Mouse (Mus musculus) adrenal gland, adult 18-20 months (tissue): ENCODE results near the gene Mmrn2. TPM values are rescaled to one million over a fixed set of nuclear protein-coding genes. Genes with fewer than 3 reads are reported as not detected.
"Not testable (repeated sequence)": the region's sequence is repeated elsewhere in the genome, so short reads cannot be mapped to it uniquely, and the experiment has no call there.

Experiments used
- DNase-seq, 2 experiments: peaks; one replicate each; pipeline ENCODE4 v3.0.0; 2021 to 2022; ENCODE audit warnings: low spot score in 2 of 2
- total RNA-seq, 2 experiments: library from RNA; stranded (reverse); gene quantifications; 1 replicate in 1 of 2; 2 replicates in 1 of 2; pipeline ENCODE4 v1.2.3; 2021

The Mmrn2 gene
- total RNA-seq, 2 experiments from 2014 or later: 24.0 to 28.0 TPM

DNA sequence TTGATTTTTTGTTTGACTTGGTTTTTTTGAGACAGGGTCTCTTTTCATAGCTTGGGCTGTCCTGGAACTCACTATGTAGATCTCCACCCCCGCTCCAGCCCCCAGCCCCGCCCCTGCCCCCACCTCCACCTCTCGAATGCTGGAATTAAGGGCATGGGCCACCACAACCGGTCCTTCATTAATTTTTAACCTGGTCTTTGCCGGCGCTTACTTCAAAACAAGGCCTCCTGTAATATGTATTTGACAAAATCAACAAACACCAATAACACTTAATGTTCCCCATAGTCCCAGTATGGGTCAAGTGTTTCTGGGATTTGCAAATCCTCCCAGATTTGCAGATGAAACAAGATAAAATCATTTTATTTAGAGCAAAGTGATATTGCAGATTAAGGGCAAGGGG is 15.0 kb upstream of the Mmrn2 start:
- DNase-seq: no peak

DNA sequence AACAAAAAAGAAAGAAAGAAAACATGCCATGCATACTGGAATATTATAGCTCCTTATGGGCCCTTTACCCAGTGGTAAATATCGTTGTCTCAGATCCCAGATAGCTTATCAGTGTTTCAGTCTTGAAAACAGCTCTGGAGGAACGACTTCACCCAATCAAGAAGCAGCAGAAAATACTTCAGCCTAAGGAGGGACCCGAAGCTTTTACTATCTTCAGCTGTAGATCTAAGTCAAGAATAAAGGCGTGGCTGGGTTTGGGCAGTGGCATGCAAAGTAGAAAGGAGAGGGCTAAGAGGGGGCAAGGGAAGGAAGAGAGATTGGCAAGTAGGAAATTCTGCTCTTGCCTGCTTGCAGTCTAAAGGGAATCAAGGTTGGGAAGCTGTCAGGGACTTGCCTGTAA is 13.1 kb upstream of the Mmrn2 start:
- DNase-seq: no peak

GRCm38 (mm10) chr14:34362726-34363445 is 12.4 kb upstream of the Mmrn2 start:
- DNase-seq: peak; percentile 59 to 65

GRCm38 (mm10) chr14:34363490-34364253 is 11.6 kb upstream of the Mmrn2 start:
- DNase-seq: peak; percentile 78 to 87

GRCm38 (mm10) chr14:34364254-34365146 is 10.8 kb upstream of the Mmrn2 start:
- not testable (repeated sequence) for DNase-seq

- DNase-seq: no peak
Measured at GRCm38 (mm10) chr14:34365147-34365507, 10.1 kb upstream of the Mmrn2 start.

GRCm38 (mm10) chr14:34370203-34370602 is 5.1 kb upstream of the Mmrn2 start:
- no peak for DNase-seq

GRCm38 (mm10) chr14:34370921-34371320 is 4.3 kb upstream of the Mmrn2 start:
- DNase-seq: no peak

DNA sequence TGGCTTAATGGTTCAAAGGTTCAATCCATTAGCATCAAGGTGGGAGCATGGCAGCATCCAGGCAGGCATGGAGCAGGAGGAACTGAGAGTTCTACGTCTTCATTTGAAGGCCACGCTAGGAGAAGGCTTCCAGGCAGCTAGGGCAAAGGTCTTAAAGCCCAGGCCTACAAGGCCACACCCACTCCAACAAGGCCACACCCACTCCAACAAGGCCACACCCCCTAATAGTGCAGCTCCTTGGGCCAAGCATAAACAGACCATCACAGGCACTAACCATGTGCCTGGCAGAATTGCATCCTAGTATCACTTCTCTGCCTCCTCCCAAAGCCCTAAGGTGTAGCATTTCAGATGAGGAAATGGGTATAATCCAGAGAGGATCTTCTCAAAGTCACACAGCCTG is 3.5 kb upstream of the Mmrn2 start:
- no peak for DNase-seq

DNA sequence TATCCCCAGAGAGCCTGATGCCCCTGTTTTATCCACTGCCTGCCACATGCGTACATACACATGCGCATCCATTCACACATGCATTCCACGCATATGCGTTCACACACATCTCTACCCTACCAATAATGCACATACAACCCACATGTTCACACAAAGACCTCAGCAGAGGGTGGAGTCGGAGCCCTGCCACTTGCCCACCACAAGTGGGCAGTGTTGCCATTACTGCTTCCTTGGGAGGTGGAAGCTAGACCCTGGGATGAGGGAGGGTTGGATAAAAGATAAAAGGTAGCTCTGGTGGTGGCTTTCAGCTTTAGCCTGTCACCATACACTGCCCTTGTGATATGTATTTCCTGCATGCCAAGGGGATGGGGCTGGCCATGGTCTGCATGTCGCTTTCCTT is 2.6 kb upstream of the Mmrn2 start:
- DNase-seq: peak; percentile 62 to 71

DNA sequence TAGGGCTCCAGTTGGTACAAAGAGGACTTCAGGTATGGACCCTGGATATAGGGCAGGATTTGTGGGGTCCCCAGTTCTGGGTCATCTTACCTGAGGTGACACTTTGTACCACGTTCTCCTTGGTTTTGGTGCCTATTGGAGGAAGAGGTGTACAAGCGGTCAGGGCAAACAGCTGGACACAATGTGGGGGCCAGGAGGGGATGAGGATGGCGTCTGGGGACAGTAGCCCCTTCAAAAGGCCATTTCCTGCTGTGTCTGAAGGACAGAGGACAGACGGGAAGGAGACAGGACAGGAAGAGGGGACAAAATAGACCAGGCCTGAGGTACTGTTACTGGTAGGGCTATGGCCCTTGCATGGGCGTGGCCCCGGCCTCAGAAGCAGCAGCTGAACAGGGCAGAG is 1.7 kb upstream of the Mmrn2 start:
- DNase-seq: no peak

- no peak for DNase-seq
Measured at GRCm38 (mm10) chr14:34374577-34374976, 688 bp upstream of the Mmrn2 start, which contains the start of gene Sncg. Gene Sncg (minus strand): TSS chr14:34374789.

- DNase-seq: no peak
Measured at GRCm38 (mm10) chr14:34375941-34376340, 676 bp downstream of the Mmrn2 start.

GRCm38 (mm10) chr14:34377121-34377520 is 1.9 kb downstream of the Mmrn2 start:
- DNase-seq: no peak

GRCm38 (mm10) chr14:34378560-34379331 is 3.5 kb downstream of the Mmrn2 start:
- peak in 1 of 2 experiments; percentile 28 for DNase-seq

DNA sequence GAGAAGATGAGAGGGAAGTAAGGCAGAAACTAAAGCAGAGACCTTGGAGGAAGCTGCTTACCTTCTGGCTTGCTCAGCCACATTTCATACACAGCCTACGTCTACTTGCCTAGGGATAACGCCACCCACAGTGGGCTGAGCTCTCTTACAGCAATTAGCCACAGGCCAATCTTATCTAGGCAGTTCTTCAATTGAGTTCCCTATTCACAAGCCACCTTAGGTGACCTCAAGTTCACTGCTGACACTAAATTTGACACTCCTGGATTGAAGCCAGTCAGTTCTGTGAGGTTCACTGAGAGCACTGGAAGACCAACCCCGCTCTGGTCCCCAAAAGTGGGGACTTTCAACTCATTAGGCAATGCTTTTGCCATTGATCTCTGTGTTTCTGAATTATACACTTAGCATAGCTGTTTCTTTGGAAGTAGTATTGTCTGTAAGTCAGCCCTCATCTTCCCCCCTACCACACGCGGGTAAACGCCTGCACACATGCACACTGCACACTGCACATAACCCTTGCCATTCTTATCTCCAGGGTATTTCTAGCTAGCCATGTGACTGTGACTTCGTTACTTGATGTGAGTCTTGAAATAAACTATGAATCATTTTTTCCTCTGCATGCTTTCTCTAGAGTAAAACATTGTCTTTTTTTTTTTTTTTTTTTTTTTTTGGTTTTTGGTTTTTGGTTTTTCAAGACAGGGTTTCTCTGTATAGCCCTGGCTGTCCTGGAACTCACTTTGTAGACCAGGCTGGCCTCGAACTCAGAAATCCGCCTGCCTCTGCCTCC is 7.8 kb downstream of the Mmrn2 start:
- no peak for DNase-seq

DNA sequence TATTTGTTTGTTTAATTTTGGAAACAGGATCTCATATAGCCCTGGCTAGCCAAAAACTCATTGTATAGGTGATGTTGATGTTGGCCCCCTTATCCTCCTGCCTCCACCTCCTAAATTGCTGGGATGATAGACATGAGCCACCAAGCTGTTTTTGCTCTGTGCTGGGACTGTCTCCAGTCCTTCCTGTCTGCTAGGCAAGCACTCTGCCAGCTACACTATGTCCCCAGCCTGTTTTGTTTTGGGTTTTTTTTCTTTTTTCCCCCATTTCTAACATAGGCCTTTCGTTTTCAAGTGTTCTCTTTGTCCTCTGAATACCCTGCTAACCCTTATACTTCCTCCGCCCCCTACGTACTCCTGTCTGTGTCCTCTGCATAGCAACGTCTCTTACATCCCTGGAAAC is 18.0 kb downstream of the Mmrn2 start:
- no peak for DNase-seq

DNA sequence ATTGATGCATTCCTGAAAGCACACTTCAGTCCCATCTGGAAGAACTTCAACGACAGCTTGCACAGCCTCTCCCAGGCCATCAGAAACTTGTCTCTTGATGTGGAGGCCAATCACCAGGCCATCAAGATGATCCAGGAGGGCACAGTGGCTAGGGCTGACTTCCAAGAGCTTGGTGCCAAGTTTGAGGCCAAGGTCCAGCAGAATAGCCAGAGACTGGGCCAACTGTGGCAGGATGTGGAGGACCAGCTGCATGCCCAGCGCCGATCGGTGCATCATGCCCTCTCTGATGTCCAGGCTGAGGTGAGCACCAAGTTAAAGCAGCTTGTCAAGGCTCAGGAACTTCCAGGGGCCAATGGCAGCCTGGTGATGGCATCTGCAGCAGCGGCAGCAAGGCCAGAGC is 22.6 kb downstream of the Mmrn2 start:
- no peak for DNase-seq

DNA sequence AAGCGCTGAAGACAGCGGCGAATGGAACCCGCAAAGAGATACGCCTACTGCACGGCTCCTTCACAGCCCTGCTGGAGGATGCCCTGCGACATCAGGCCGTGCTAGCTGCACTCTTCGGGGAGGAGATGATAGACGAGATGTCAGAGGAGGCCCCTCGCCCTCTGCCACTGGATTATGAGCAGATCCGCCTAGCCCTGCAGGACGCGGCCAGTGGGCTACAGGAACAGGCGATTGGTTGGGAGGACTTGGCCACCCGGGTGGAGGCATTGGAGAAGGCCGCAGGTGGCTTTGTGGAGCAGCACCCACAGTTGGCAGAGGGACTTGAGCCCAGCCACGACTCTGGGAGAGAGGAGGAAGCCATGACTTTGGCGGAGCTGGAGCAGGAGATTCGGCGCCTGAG is 23.6 kb downstream of the Mmrn2 start:
- DNase-seq: no peak

DNA sequence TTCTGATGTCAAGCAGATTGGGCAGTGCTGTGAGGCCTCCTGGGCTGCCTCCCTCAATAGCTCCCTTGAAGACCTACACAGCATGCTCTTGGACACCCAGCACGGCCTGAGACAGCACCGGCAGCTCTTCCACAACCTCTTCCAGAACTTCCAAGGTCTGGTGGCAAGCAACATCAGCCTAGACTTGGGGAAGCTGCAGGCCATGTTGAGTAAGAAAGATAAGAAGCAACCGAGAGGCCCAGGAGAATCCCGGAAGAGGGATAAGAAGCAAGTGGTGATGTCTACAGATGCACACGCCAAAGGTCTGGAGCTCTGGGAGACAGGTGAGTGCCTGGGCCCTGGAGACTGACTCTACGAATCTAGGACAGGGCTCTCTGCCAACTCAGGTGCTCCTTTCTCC is 24.0 kb downstream of the Mmrn2 start:
- no peak for DNase-seq
